Mouse (Mus musculus) E14TG2a.4 (cell line): ENCODE measurements at regions not wholly inside any gene's neighbourhood (a gene's known extent, or its start where the extent isn't known, plus 50 kb on each side); places are given as distances from the start of the nearest gene placed in this dataset.

Experiments used
- CTCF ChIP-seq: conservative IDR thresholded peaks from 2 replicates; pipeline ENCODE4 v1.5.1; 2014; ENCODE audit warnings: low read length
- NANOG ChIP-seq: IDR thresholded peaks from 2 replicates; pipeline ENCODE4 v1.6.1; 2014; ENCODE audit warnings: borderline replicate concordance, low read length, mixed read lengths
- POU5F1 ChIP-seq: IDR thresholded peaks from 2 replicates; pipeline ENCODE4 v1.6.1; 2014; ENCODE audit warnings: low read length, borderline replicate concordance

DNA sequence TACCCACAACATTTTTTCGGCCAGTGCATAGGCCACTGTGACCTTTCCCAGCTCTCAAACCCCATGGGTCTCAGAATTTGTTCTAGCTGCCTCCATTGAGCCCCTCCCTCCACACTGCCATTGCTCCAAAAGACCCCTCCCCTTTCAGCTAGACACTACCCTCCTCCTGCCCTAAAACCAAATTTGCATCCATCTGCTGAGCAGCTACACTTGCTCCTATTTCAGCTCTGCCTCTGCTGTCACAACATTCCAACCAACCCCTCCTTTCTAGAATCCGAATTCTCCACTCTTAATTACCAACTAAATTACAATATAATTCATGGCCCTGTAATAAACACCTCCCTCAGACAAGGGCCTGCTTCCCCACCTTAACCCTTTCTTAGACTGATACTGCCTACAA, 262.3 kb downstream of the Gm28710 start:
- TF ChIP-seq CTCF (no peak), NANOG (no peak), POU5F1 (no peak)
